Mouse (Mus musculus): ENCODE results near the gene Nek1.

DNA sequence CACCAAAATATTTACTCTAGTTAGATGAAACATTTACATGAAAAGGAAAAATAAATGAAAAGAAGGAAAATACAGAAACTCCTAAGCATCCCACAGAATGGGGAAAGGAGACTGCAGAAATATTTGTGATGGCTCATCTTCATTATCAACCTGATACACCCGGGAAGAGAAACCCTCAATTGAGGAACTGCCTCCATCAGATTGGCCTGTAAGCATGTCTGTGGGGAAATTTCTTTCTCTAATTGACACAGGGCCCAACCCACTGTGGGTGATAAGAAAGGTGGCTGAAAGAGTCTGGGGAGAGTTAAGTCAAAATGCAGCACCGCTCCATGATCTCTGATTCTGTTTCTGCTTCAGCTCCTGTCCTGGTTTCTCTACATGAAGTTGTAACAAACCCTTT is 19.5 kb upstream of the Nek1 start:
- TF ChIP-seq CTCF (IDR thresholded peaks at IDR 0.05; ENCODE audit: extremely low read depth, insufficient read length, insufficient replicate concordance, low read depth, low read length) (no peak), POLR2A (IDR thresholded peaks at IDR 0.05; ENCODE audit: low read depth, low read length) (no peak)
